Mouse (Mus musculus) liver, postnatal 0 days (tissue): ENCODE data around the gene Klf13.

Experiments used
- CTCF ChIP-seq: sonication (generic); IDR thresholded peaks from 2 replicates; pipeline ENCODE4 v1.5.1; 2016; ENCODE audit warnings: antibody characterized with exemption, low read depth
- EP300 ChIP-seq: IDR thresholded peaks from 2 replicates; pipeline ENCODE4 v1.6.1; 2016; ENCODE audit warnings: antibody characterized with exemption, low read depth, mild to moderate bottlenecking

DNA sequence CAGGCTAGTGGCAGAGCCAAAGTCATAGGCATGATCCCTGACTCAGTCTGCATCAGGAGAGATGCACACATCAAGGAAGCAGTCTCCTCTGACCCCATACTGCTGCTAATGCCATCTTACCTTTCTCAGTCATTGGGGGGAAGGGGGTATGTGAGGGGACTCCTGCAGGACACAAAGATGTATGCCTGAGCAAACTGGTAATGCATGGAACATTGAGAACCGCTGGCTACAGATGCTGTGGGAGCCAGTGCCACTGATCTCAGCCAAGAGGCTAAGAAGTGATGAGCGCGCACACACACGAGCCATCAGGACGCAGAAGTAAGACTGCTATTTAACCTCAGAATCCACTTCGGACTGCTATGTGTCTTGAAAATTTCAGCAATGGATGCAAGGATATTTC is 40.5 kb downstream of the Klf13 start:
- TF ChIP-seq CTCF (no peak), EP300 (no peak)
